Mouse (Mus musculus): Measurements from ENCODE around the gene Drp2. TPM values are rescaled to one million over a fixed set of nuclear protein-coding genes. Genes with fewer than 3 reads are reported as not detected.

The Drp2 gene
- polyA plus RNA-seq, 1 experiment from 2014 or later, result 0.39 TPM

- Histone ChIP-seq H3K9me3 (no peaks in the 10 kb centered on the region), H3K27ac (replicated peaks) (no peak overlapping the region), H3K9ac (no peak overlapping the region), H3K4me3 (no peak overlapping the region), H3K4me1 (no peaks in the 10 kb centered on the region), H3K27me3 (replicated peaks) (no peaks in the 10 kb centered on the region), H3K4me2 (no peak overlapping the region), H3K36me3 (no peaks in the 10 kb centered on the region)
- WGBS, result 81% methylated on average over 5 of the region's 5 CpGs
- ATAC-seq (ENCODE audit: extremely low read depth, insufficient number of reproducible peaks, low FRiP score, low TSS enrichment), result no peak
Measured at GRCm38 (mm10) chrX:134420097-134420496, 15.7 kb downstream of the Drp2 start.

- H3K4me3 ChIP-seq, result no peak overlapping the region
- no peak overlapping the region for H3K9ac ChIP-seq
- no peaks in the 10 kb centered on the region for H3K27me3 ChIP-seq (replicated peaks)
- no peak overlapping the region for H3K27ac ChIP-seq (replicated peaks)
- H3K4me2 ChIP-seq, result no peak overlapping the region
- no peaks in the 10 kb centered on the region for H3K4me1 ChIP-seq
- no peaks in the 10 kb centered on the region for H3K36me3 ChIP-seq
- H3K9me3 ChIP-seq, result no peaks in the 10 kb centered on the region
- no peak for ATAC-seq (ENCODE audit: extremely low read depth, insufficient number of reproducible peaks, low FRiP score, low TSS enrichment)
- 87% methylated on average over 5 of the region's 5 CpGs for WGBS
Measured at GRCm38 (mm10) chrX:134424263-134424662, 19.9 kb downstream of the Drp2 start.

- no peaks in the 10 kb centered on the region for H3K36me3 ChIP-seq
- H3K27ac ChIP-seq (replicated peaks), result no peak overlapping the region
- no peaks in the 10 kb centered on the region for H3K4me1 ChIP-seq
- no peak overlapping the region for H3K4me3 ChIP-seq
- H3K4me2 ChIP-seq, result no peak overlapping the region
- H3K9ac ChIP-seq, result no peak overlapping the region
- H3K27me3 ChIP-seq (replicated peaks), result no peaks in the 10 kb centered on the region
- ATAC-seq (ENCODE audit: extremely low read depth, insufficient number of reproducible peaks, low FRiP score, low TSS enrichment), result no peak
- WGBS, result 49% methylated on average over 10 of the region's 10 CpGs
- H3K9me3 ChIP-seq, result no peaks in the 10 kb centered on the region
Measured at GRCm38 (mm10) chrX:134425798-134426197, 21.4 kb downstream of the Drp2 start.

GRCm38 (mm10) chrX:134426819-134427218 lies 22.5 kb downstream of the Drp2 start:
- Histone ChIP-seq H3K9ac (no peak overlapping the region), H3K4me3 (no peak overlapping the region), H3K27ac (replicated peaks) (no peak overlapping the region), H3K27me3 (replicated peaks) (no peaks in the 10 kb centered on the region), H3K36me3 (no peaks in the 10 kb centered on the region), H3K4me1 (no peaks in the 10 kb centered on the region), H3K9me3 (no peaks in the 10 kb centered on the region), H3K4me2 (no peak overlapping the region)
- ATAC-seq (ENCODE audit: extremely low read depth, insufficient number of reproducible peaks, low FRiP score, low TSS enrichment), result no peak
- 54% methylated on average over 6 of the region's 6 CpGs for WGBS

- no peak overlapping the region for H3K9ac ChIP-seq
- no peaks in the 10 kb centered on the region for H3K27me3 ChIP-seq (replicated peaks)
- no peaks in the 10 kb centered on the region for H3K36me3 ChIP-seq
- no peak overlapping the region for H3K27ac ChIP-seq (replicated peaks)
- no peak for ATAC-seq (ENCODE audit: extremely low read depth, insufficient number of reproducible peaks, low FRiP score, low TSS enrichment)
- H3K4me1 ChIP-seq, result no peaks in the 10 kb centered on the region
- H3K4me3 ChIP-seq, result no peak overlapping the region
- no peak overlapping the region for H3K4me2 ChIP-seq
- H3K9me3 ChIP-seq, result no peaks in the 10 kb centered on the region
- 57% methylated on average over 3 of the region's 3 CpGs for WGBS
Measured at GRCm38 (mm10) chrX:134427307-134427706, 23.0 kb downstream of the Drp2 start.

GRCm38 (mm10) chrX:134474988-134475710 lies 70.8 kb downstream of the Drp2 start:
- H3K4me2 ChIP-seq, result peak overlapping the region; percentile 36
- WGBS, result 52% methylated on average over 59 of the region's 67 CpGs
- no peaks in the 10 kb centered on the region for H3K4me1 ChIP-seq
- H3K36me3 ChIP-seq, result no peaks in the 10 kb centered on the region
- peaks cover 16% of the 10 kb centered on the region for H3K9me3 ChIP-seq
- no peak overlapping the region for H3K27ac ChIP-seq (replicated peaks)
- peak; percentile 37; the same call in 1 of the 2 replicates for ATAC-seq (ENCODE audit: extremely low read depth, insufficient number of reproducible peaks, low FRiP score, low TSS enrichment)
- H3K9ac ChIP-seq, result no peak overlapping the region
- H3K27me3 ChIP-seq (replicated peaks), result 0 out of 2 replicates have a peak, but pooled peaks cover 5% of the 10 kb centered on the region
- H3K4me3 ChIP-seq, result no peak overlapping the region; the same call in 1 of the 2 replicates

- Histone ChIP-seq H3K27me3 (replicated peaks) (0 out of 2 replicates have a peak, but pooled peaks cover under 1% of the 10 kb centered on the region), H3K4me3 (no peak within 1 kb of the TSS), H3K4me1 (no peaks in the 10 kb centered on the region), H3K36me3 (no peaks in the 10 kb centered on the region), H3K27ac (replicated peaks) (no peak within 1 kb of the TSS), H3K4me2 (peak within 1 kb of the TSS; percentile 36; the same call in 1 of the 2 replicates), H3K9ac (no peak within 1 kb of the TSS), H3K9me3 (peaks cover 16% of the 10 kb centered on the region)
- no peak for ATAC-seq (ENCODE audit: extremely low read depth, insufficient number of reproducible peaks, low FRiP score, low TSS enrichment)
- WGBS, result 79% methylated on average over 25 of the region's 25 CpGs
Measured at GRCm38 (mm10) chrX:134476290-134476689, 71.9 kb downstream of the Drp2 start, which contains the start of gene Taf7l. Gene Taf7l, minus strand, starts transcription at chrX:134476490.

GRCm38 (mm10) chrX:134481720-134482119 lies 77.4 kb downstream of the Drp2 start:
- Histone ChIP-seq H3K27ac (replicated peaks) (no peak overlapping the region), H3K4me3 (no peak overlapping the region), H3K4me1 (no peaks in the 10 kb centered on the region), H3K4me2 (no peak overlapping the region), H3K27me3 (replicated peaks) (no peaks in the 10 kb centered on the region), H3K36me3 (no peaks in the 10 kb centered on the region), H3K9me3 (no peaks in the 10 kb centered on the region), H3K9ac (no peak overlapping the region)
- WGBS, result 37% methylated on average over 3 of the region's 3 CpGs
- no peak for ATAC-seq (ENCODE audit: extremely low read depth, insufficient number of reproducible peaks, low FRiP score, low TSS enrichment)

GRCm38 (mm10) chrX:134500651-134501050 lies 96.3 kb downstream of the Drp2 start:
- Histone ChIP-seq H3K9me3 (no peaks in the 10 kb centered on the region), H3K4me3 (no peak overlapping the region), H3K4me1 (no peaks in the 10 kb centered on the region), H3K27me3 (replicated peaks) (no peaks in the 10 kb centered on the region), H3K4me2 (no peak overlapping the region), H3K36me3 (no peaks in the 10 kb centered on the region), H3K9ac (no peak overlapping the region), H3K27ac (replicated peaks) (no peak overlapping the region)
- no peak for ATAC-seq (ENCODE audit: extremely low read depth, insufficient number of reproducible peaks, low FRiP score, low TSS enrichment)
- WGBS, result 81% methylated on average over 8 of the region's 8 CpGs

Other genes starting within 250 kb of the Drp2 start
- 0.25 and 0.32 TPM in 2 replicates for gene Xkrx, start 242.5 kb upstream of the Drp2 start, polyA plus RNA-seq (2015; fragmentation: Nextera tagmentation; extraction: Ambion mirVana)
- gene Arl13a, start 217.1 kb upstream of the Drp2 start, polyA plus RNA-seq (2015; fragmentation: Nextera tagmentation; extraction: Ambion mirVana), result not detected in 2 replicates
- gene Nox1, start 182.6 kb upstream of the Drp2 start, polyA plus RNA-seq (2015; fragmentation: Nextera tagmentation; extraction: Ambion mirVana), result 0.17 and 0.29 TPM in 2 replicates
- 34.2 and 36.8 TPM in 2 replicates for gene Trmt2b, start 127.6 kb upstream of the Drp2 start, polyA plus RNA-seq (2015; fragmentation: Nextera tagmentation; extraction: Ambion mirVana)
- 9.6 and 12.0 TPM in 2 replicates for gene Tmem35a, start 109.3 kb upstream of the Drp2 start, polyA plus RNA-seq (2015; fragmentation: Nextera tagmentation; extraction: Ambion mirVana)
- gene Cenpi, start 96.5 kb upstream of the Drp2 start, polyA plus RNA-seq (2015; fragmentation: Nextera tagmentation; extraction: Ambion mirVana), result 25.8 and 29.8 TPM in 2 replicates
- gene Taf7l, start 71.9 kb downstream of the Drp2 start, polyA plus RNA-seq (2015; fragmentation: Nextera tagmentation; extraction: Ambion mirVana), result not detected in 2 replicates
- 69.2 and 78.0 TPM in 2 replicates for gene Timm8a1, start 137.3 kb downstream of the Drp2 start, polyA plus RNA-seq (2015; fragmentation: Nextera tagmentation; extraction: Ambion mirVana)
- gene Btk, start 179.0 kb downstream of the Drp2 start, polyA plus RNA-seq (2015; fragmentation: Nextera tagmentation; extraction: Ambion mirVana), result 1.4 and 2.2 TPM in 2 replicates
- gene Rpl36a, start 181.1 kb downstream of the Drp2 start, polyA plus RNA-seq (2015; fragmentation: Nextera tagmentation; extraction: Ambion mirVana), result 261 and 287 TPM in 2 replicates
- gene Gla, start 196.6 kb downstream of the Drp2 start, polyA plus RNA-seq (2015; fragmentation: Nextera tagmentation; extraction: Ambion mirVana), result 3.2 and 3.7 TPM in 2 replicates
- 109 and 123 TPM in 2 replicates for gene Hnrnph2, start 196.6 kb downstream of the Drp2 start, polyA plus RNA-seq (2015; fragmentation: Nextera tagmentation; extraction: Ambion mirVana)